Mouse (Mus musculus) neural tube, embryonic 14.5 days (tissue): Measurements from ENCODE around the gene Arhgdig. TPM values are rescaled to one million over a fixed set of nuclear protein-coding genes. Genes with fewer than 3 reads are reported as not detected.

Experiments used
- ATAC-seq: fragments of 200-750 bp; cut with Nextera tagmentation; 2 replicates; pipeline ENCODE4 v1.8.0; 2017; ENCODE audit warnings: low read depth, mild to moderate bottlenecking, moderate TSS enrichment, moderate library complexity
- H3K27ac ChIP-seq: fragments of 300-500 bp; sonication (generic); 2 replicates; pipeline ENCODE4 v1.5.1; 2014; ENCODE audit warnings: low read depth, mild to moderate bottlenecking, control low read depth, low read length, moderate library complexity, mixed read lengths
- H3K27me3 ChIP-seq: fragments of 300-500 bp; sonication (generic); 2 replicates; pipeline ENCODE4 v1.6.1; 2014; ENCODE audit warnings: low read length; ENCODE audit not compliant: control insufficient read depth, insufficient read depth
- H3K36me3 ChIP-seq: fragments of 300-500 bp; sonication (generic); 2 replicates; pipeline ENCODE4 v1.6.1; 2014; ENCODE audit warnings: low read length, mixed read lengths; ENCODE audit not compliant: control insufficient read depth, insufficient read depth
- H3K4me1 ChIP-seq: fragments of 300-500 bp; sonication (generic); 2 replicates; pipeline ENCODE4 v1.6.1; 2014; ENCODE audit warnings: low read length; ENCODE audit not compliant: control insufficient read depth, insufficient read depth
- H3K4me2 ChIP-seq: fragments of 300-500 bp; sonication (generic); 2 replicates; pipeline ENCODE4 v1.6.1; 2014; ENCODE audit warnings: mild to moderate bottlenecking, low read depth, low read length, control low read depth
- H3K4me3 ChIP-seq: fragments of 300-500 bp; sonication (generic); 2 replicates; pipeline ENCODE4 v1.5.1; 2014; ENCODE audit warnings: low read depth, low read length, control low read depth, mixed read lengths
- H3K9ac ChIP-seq: fragments of 300-500 bp; sonication (generic); replicated peaks from 2 replicates; pipeline ENCODE4 v1.6.1; 2014; ENCODE audit warnings: low read depth, mild to moderate bottlenecking, control low read depth, low read length, mixed read lengths
- H3K9me3 ChIP-seq: fragments of 300-500 bp; sonication (generic); 2 replicates; pipeline ENCODE4 v1.6.1; 2016; ENCODE audit warnings: low read length; ENCODE audit not compliant: control insufficient read depth
- WGBS: fragments of 180-500 bp; shearing (Covaris S2); extraction: QIAGEN DNeasy Blood & Tissue Kit; methylation state at CpG from one replicate; pipeline ENCODE4 v1.1.7; 2014; 5-methylcytosine and 5-hydroxymethylcytosine counted together
- polyA plus RNA-seq: library from polyadenylated mRNA; unstranded; fragments of >200 nt; fragmentation: Nextera tagmentation; extraction: Ambion mirVana; gene quantifications from 2 replicates; pipeline ENCODE4 v1.2.1, GENCODE M21; 2014

Arhgdig gene
- polyA plus RNA-seq, 1 experiment from 2014 or later: 192 TPM

- H3K27me3 ChIP-seq: no peaks in the 10 kb centered on the region
- 97% methylated on average over 1 of the region's 1 CpGs for WGBS
Observed at GRCm38 (mm10) chr17:26162736-26163135, 44.9 kb downstream of the Arhgdig start.

DNA sequence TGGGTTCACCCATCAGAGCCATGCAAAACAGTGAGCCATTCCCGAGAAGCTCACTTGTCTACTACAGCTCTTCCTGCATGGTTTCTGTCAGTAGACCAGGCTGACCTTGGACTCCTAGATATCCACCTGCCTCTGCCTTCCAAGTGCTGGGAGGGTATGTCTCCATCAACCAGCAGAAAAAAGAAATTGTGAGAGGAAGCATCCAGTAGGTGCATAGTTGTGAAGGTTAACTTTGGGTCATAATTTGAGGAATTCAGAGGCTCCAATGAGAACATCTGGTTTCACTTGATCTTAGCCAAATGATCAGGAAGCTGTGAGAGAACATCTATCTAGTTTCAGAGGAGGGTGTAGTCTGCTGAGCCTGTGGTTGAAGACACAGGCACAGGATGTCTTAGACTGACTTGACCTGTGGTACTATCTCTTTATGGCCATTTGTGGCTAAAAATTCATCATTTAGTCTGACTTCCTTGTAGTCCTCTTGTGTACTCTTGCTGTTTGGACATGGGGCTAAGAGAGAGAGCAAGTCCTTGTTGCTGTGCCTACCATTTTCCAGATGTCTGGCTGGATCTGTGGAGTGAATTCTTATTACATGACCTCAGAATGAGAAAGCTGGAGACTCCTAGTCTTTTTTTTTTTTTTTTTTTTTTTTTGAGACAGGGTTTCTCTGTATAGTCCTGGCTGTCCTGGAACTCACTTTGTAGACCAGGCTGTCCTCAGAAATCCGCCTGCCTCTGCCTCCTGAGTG is 55.5 kb downstream of the Arhgdig start:
- ATAC-seq: no peak
- Histone ChIP-seq H3K36me3 (no peaks in the 10 kb centered on the region), H3K4me3 (no peak overlapping the region), H3K9me3 (no peaks in the 10 kb centered on the region), H3K27ac (no peak overlapping the region), H3K4me1 (no peaks in the 10 kb centered on the region), H3K9ac (no peak overlapping the region), H3K27me3 (no peaks in the 10 kb centered on the region), H3K4me2 (no peak overlapping the region)
- WGBS: 95% methylated on average over 2 of the region's 2 CpGs

More at GRCm38 (mm10) chr17:26162736-26163135, 44.9 kb downstream of the Arhgdig start:
- no peaks in the 10 kb centered on the region for H3K4me1 ChIP-seq
- H3K36me3 ChIP-seq: no peaks in the 10 kb centered on the region
- no peak for ATAC-seq
- no peak overlapping the region for H3K4me3 ChIP-seq
- H3K4me2 ChIP-seq: no peak overlapping the region
- H3K9ac ChIP-seq: no peak overlapping the region
- H3K27ac ChIP-seq: no peak overlapping the region
- H3K9me3 ChIP-seq: no peaks in the 10 kb centered on the region

Other genes with a start within 250 kb of the Arhgdig start
- 21.1 and 24.6 TPM in 2 replicates for gene Capn15, start 222.0 kb downstream of the Arhgdig start, polyA plus RNA-seq
- 29.0 and 34.1 TPM in 2 replicates for gene Rab11fip3, start 138.2 kb downstream of the Arhgdig start, polyA plus RNA-seq
- gene Decr2, start 117.4 kb downstream of the Arhgdig start, polyA plus RNA-seq: 28.4 and 33.4 TPM in 2 replicates
- 10.8 and 16.3 TPM in 2 replicates for gene Nme4, start 112.2 kb downstream of the Arhgdig start, polyA plus RNA-seq
- 2.8 and 3.1 TPM in 2 replicates for gene Tmem8, start 94.5 kb downstream of the Arhgdig start, polyA plus RNA-seq
- 177 and 192 TPM in 2 replicates for gene Mrpl28, start 84.3 kb downstream of the Arhgdig start, polyA plus RNA-seq
- gene Axin1, start 69.1 kb downstream of the Arhgdig start, polyA plus RNA-seq: 7.1 and 7.7 TPM in 2 replicates
- gene Pdia2, start 8.7 kb downstream of the Arhgdig start, polyA plus RNA-seq: 0.24 and 0.32 TPM in 2 replicates
- 18.9 and 19.9 TPM in 2 replicates for gene Rgs11, start 4.8 kb downstream of the Arhgdig start, polyA plus RNA-seq
- 25.3 and 31.5 TPM in 2 replicates for gene Fam234a, start 36.5 kb upstream of the Arhgdig start, polyA plus RNA-seq
- 111 and 123 TPM in 2 replicates for gene Luc7l, start 45.1 kb upstream of the Arhgdig start, polyA plus RNA-seq
- gene Neurl1b, start 207.0 kb upstream of the Arhgdig start, polyA plus RNA-seq: 1.6 and 1.8 TPM in 2 replicates